Mouse (Mus musculus) ES-Bruce4 (cell line): ENCODE data around the gene Entpd5. TPM values are rescaled to one million over a fixed set of nuclear protein-coding genes. Genes with fewer than 3 reads are reported as not detected.

Source experiments
- H3K27ac ChIP-seq: 2 replicates; pipeline ENCODE4 v1.5.1; 2012; ENCODE audit warnings: low read length, inconsistent platforms; ENCODE audit not compliant: insufficient read depth
- H3K27me3 ChIP-seq: 2 replicates; pipeline ENCODE4 v1.6.1; 2012; ENCODE audit warnings: mild to moderate bottlenecking, low read length, inconsistent platforms; ENCODE audit not compliant: control insufficient read depth, poor library complexity, insufficient read depth, severe bottlenecking
- H3K36me3 ChIP-seq: 2 replicates; pipeline ENCODE4 v1.6.1; 2012; ENCODE audit warnings: inconsistent platforms, mild to moderate bottlenecking, low read length, moderate library complexity; ENCODE audit not compliant: control insufficient read depth, poor library complexity, insufficient read depth, severe bottlenecking
- H3K4me1 ChIP-seq: one replicate; pipeline ENCODE4 v1.8.1; 2011; ENCODE audit warnings: low read length; ENCODE audit not compliant: control insufficient read depth, insufficient read depth
- H3K4me3 ChIP-seq: 2 replicates; pipeline ENCODE4 v1.5.1; 2011; ENCODE audit warnings: low read depth, mild to moderate bottlenecking, low read length
- H3K9ac ChIP-seq: 2 replicates; pipeline ENCODE4 v1.6.1; 2012; ENCODE audit warnings: low read depth, mild to moderate bottlenecking, inconsistent platforms; ENCODE audit not compliant: poor library complexity, severe bottlenecking
- H3K9me3 ChIP-seq: replicated peaks from 2 replicates; pipeline ENCODE4 v1.6.1; 2012; ENCODE audit warnings: mild to moderate bottlenecking, low read length, inconsistent platforms; ENCODE audit not compliant: control insufficient read depth, poor library complexity, insufficient read depth, severe bottlenecking
- CTCF ChIP-seq: IDR thresholded peaks from one replicate; pipeline ENCODE4 v1.8.1; 2011; ENCODE audit warnings: low read depth, low read length
- EP300 ChIP-seq: IDR thresholded peaks from 2 replicates; pipeline ENCODE4 v1.6.1; 2011; ENCODE audit warnings: low read depth, low read length; ENCODE audit not compliant: insufficient read depth
- POLR2A ChIP-seq: IDR thresholded peaks from one replicate; pipeline ENCODE4 v1.8.1; 2011; ENCODE audit warnings: low read length; ENCODE audit not compliant: insufficient read depth
- polyA plus RNA-seq: library from polyadenylated mRNA; stranded (reverse); fragments of >200 nt; gene quantifications from 2 replicates; pipeline ENCODE4 v1.2.4, GENCODE M21; 2011; ENCODE audit warnings: low read depth; ENCODE audit not compliant: missing spikeins, insufficient read depth, insufficient read length

Entpd5 gene
- polyA plus RNA-seq, 1 experiment: 8.0 TPM

DNA sequence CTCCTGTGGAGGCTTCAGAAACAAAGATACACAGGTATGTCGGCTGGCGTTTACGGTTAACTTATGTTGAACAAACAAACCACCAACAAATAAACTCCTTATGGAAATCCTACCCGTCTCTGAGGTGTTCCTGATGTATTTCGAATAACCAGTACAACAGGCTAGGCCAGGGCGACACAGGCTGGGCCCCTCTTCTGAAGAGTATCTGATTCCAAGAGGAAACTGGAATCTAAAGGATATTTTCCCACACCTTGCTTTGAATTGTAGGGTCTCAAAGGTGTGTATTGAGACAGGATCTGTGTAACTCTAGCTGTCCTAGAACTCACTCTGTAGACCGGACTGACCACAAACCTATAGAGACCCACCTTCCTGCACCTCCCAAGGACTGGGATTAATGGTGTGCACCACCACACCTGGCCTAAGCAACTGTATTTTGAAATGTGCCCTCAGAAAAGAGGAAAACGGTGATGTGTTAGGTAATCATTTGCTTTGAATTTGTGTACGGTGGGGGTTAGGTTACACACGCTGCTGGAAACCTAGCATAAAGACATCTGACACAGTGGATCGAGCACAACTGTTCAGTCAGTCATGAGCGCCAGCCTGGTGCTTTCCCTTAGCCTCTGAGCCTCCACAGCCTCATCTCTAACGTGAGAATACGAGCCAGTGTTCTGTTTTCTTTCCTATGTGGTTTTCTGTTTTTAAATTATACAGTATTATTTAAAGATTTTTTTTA lies 11.7 kb downstream of the Entpd5 start:
- no peaks in the 10 kb centered on the region for H3K4me1 ChIP-seq
- TF ChIP-seq EP300 (no peak), CTCF (no peak), POLR2A (no peak)
- H3K36me3 ChIP-seq: no peaks in the 10 kb centered on the region
- no peaks in the 10 kb centered on the region for H3K9me3 ChIP-seq
- H3K9ac ChIP-seq: no peak overlapping the region
- H3K27ac ChIP-seq: no peak overlapping the region
- H3K27me3 ChIP-seq: no peaks in the 10 kb centered on the region
- H3K4me3 ChIP-seq: no peak overlapping the region

DNA sequence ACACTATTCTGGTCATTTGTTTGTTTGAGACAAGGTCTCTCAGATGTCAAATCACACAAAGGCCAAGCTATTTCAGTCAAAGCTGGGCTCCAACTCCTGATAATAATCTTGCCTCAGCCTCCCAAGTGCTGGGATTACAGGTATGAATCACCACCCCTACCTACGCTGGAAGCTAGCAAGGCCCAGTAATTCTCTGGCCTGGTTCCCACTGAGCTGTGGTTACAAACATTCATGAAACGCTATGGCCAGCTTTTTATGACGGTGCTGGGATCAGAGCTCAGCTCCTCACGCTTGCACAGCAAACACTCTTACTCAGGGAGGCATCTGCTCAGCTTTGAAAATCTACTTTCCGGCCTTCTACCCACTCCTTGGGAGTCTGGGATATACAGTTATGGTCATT lies 15.0 kb downstream of the Entpd5 start:
- TF ChIP-seq CTCF: no peak
- TF ChIP-seq POLR2A: no peak
- no peak for TF ChIP-seq EP300

DNA sequence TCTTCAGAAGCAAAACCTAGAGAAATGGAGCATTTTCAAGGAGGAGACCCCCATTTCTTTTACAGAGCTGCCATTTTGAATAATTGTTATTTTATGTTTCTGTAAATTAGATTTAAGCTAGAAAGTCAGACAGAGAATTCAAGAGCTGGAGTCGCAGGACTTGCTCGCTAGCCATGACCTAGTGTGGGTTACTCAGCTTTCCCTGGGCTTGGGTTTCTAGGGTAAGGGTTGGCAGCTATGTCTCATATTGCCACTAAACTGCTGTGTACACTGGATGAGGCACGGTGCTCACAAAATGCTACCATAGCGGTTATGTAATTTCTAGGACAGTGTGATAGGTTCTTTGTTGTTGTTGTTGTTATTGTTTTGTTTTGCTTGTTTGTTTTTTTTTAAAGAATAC lies 16.1 kb downstream of the Entpd5 start:
- TF ChIP-seq EP300 (no peak), CTCF (no peak), POLR2A (no peak)
- no peak overlapping the region for H3K27ac ChIP-seq
- no peaks in the 10 kb centered on the region for H3K27me3 ChIP-seq
- H3K4me3 ChIP-seq: no peak overlapping the region
- H3K9me3 ChIP-seq: no peaks in the 10 kb centered on the region
- H3K36me3 ChIP-seq: no peaks in the 10 kb centered on the region
- no peak overlapping the region for H3K9ac ChIP-seq
- H3K4me1 ChIP-seq: no peaks in the 10 kb centered on the region

More for the DNA sequence above, 15.0 kb downstream of the Entpd5 start:
- no peaks in the 10 kb centered on the region for H3K27me3 ChIP-seq
- H3K4me3 ChIP-seq: no peak overlapping the region
- no peaks in the 10 kb centered on the region for H3K4me1 ChIP-seq
- H3K27ac ChIP-seq: no peak overlapping the region
- no peaks in the 10 kb centered on the region for H3K36me3 ChIP-seq
- no peaks in the 10 kb centered on the region for H3K9me3 ChIP-seq
- H3K9ac ChIP-seq: no peak overlapping the region

DNA sequence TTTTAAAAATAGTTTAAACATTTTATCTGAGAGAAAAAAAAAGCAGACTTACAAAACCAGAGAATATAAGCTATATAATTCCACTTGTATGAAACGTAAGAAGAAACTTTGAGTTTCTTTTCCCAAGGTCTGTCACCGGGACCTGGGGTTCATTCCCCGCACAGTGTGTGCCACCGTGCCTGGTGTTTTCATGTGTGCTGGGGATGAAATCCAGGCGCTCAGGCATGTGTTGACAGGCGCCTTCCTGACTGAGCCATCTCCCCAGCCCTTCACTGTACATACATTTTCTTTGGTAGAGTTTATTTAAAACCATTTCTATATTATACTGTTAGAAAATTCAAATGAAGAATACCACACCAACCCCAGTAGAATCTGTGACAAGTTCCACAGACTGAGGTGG lies 18.5 kb downstream of the Entpd5 start:
- H3K36me3 ChIP-seq: no peaks in the 10 kb centered on the region
- TF ChIP-seq POLR2A (no peak), CTCF (no peak), EP300 (no peak)
- H3K27ac ChIP-seq: no peak overlapping the region

DNA sequence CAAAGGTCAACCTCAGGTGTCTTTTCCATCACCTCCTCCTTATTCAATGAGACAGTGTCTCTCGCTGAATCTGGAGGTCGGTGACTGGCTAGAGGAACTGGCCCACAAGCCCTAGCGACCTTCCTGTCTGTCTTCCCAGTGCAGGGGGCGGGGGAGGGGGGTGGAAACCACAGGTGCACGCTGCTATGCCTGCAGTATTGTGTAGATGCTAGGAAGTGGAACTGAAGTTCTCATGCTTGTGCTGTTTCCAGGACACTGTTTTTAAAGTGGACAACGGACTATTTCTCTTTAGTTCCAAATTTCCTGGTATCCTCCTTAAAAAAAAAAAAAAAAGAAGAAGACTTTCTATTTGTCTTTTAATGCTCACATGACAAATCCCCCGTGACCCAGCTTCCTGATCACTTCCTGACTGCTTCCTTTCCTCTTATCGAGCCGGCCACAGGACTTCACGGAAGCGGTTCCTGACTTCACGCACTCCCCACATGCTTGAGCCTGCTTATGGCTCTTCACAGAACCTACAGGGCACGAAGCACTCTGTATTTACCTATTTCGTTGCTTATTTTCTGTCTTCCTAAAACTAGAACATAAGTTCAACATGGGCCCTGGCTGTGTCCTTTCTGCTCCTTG lies 19.9 kb downstream of the Entpd5 start:
- Histone ChIP-seq H3K9me3 (no peaks in the 10 kb centered on the region), H3K27ac (no peak overlapping the region), H3K27me3 (no peaks in the 10 kb centered on the region), H3K4me1 (no peaks in the 10 kb centered on the region), H3K9ac (no peak overlapping the region), H3K4me3 (no peak overlapping the region), H3K36me3 (no peaks in the 10 kb centered on the region)
- no peak for TF ChIP-seq CTCF
- TF ChIP-seq EP300: no peak
- no peak for TF ChIP-seq POLR2A

More for the DNA sequence above, 18.5 kb downstream of the Entpd5 start:
- Histone ChIP-seq H3K9ac (no peak overlapping the region), H3K27me3 (no peaks in the 10 kb centered on the region), H3K4me1 (no peaks in the 10 kb centered on the region), H3K9me3 (no peaks in the 10 kb centered on the region), H3K4me3 (no peak overlapping the region)

DNA sequence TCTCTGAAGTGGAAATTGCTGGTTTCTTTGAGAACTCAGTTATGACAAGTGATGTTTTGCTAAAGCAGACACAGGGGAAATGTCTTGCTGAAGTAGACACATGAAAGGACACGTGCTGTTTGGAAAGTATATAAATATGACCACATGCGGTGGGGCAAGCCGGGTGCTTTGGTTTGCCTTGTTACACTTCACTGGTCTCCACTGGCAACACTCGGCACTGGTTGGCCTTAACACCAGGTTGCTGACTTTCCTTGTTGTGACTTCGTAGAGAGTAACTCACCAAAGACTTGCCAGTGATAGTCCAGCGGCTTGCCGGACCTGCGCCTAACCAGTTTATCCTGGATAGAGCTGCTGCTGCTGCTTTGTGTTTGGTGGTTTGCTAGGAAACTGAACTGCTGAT lies 20.7 kb downstream of the Entpd5 start:
- Histone ChIP-seq H3K4me3 (no peak overlapping the region), H3K9me3 (no peaks in the 10 kb centered on the region), H3K9ac (no peak overlapping the region), H3K27me3 (no peaks in the 10 kb centered on the region), H3K27ac (no peak overlapping the region), H3K4me1 (no peaks in the 10 kb centered on the region), H3K36me3 (no peaks in the 10 kb centered on the region)
- TF ChIP-seq POLR2A: no peak
- TF ChIP-seq EP300: no peak
